Mouse (Mus musculus) kidney, adult 9 months (tissue): ENCODE results near the gene Ewsr1.
"Not testable (repeated sequence)": the region's sequence is repeated elsewhere in the genome, so short reads cannot be mapped to it uniquely, and the experiment has no call there.

Experiments used
- DNase-seq: peaks from one replicate; pipeline ENCODE4 v3.0.0; 2022

Gene Ewsr1

DNA sequence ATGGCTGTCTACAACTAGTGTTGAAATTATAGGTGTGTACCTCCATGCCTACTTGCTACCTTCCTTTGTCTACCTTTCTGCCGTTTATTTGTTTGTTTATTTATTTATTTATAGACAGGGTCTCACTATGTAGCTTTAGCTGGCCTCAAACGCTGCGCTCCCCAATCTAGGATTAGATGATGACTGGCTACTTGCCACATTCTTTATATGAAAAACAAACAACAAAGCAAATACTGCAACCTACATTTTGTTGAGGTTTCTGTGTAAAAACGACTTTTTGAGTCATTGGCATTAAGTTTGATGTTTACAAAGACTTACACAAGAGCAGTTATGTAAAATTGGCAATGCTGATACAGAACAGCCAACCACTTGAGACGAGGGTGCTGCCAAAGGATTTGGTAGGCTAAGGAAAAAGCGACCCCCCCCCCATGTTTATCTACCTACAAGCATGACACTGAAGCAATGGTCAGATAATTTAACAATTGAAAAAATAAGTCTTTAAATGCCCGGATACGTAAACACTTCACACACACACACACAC, 2.5 kb downstream of the Ewsr1 start:
- no peak for DNase-seq

DNA sequence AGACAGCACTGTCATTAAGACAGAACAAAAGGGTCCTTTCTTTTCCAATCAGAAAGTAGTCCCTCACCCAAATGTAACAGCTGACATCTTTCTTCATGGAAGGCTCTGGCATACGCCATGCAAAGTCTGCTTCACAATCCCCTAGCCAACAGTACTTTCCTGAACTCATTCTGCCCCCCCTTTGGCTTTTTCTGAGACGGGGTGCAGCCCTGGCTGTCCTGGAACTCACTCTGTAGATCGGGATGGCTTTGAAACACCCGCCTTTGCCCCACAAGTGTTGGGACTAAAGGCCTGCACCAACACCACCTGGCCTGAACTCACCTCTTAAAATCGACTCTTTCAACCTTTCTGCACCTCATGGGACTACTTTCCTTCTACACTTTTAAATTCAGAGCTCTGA, 3.2 kb downstream of the Ewsr1 start:
- DNase-seq: no peak

DNA sequence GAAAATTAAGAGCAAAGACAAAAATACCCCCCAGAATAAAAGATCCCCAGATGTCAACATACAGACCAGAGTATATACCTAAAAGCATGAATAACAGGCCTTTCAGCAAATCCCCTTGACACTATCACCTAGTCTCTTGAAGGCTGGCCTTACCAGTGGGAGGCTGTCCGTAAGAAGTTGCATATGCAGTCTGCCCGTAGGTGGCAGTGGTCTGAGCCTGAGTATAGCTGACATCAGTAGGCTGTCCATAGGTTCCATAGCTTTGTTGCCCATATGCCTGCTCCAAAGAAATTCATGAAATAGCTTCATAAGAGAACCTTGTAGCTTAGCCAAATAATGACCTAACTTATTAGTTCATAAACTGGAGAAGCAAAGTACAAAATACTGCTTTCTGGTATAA, 7.4 kb downstream of the Ewsr1 start:
- no peak for DNase-seq

DNA sequence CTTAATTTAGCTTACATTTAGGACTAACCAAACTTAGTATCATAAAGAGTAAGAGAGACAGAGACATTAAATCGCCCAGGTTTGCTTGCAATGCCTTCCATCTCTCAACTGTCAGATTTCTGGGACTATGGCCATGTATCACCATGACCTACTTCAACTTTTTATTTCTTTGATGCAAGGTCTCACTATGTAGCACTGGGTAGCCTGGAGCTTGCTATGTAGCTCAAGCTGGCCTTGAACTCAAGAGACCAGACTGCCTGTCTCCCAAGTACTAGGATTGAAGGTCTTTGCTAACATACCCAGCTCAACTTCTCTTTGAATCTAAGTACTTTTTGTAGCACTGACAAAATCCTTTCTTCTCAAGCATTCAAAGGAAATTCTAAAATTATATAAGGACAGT, 9.9 kb downstream of the Ewsr1 start:
- DNase-seq: no peak

GRCm38 (mm10) chr11:5076843-5077242, 22.2 kb downstream of the Ewsr1 start:
- not testable (repeated sequence) for DNase-seq

GRCm38 (mm10) chr11:5075760-5076159, 23.3 kb downstream of the Ewsr1 start:
- DNase-seq: no peak

- peak; percentile 44 for DNase-seq
Measured at GRCm38 (mm10) chr11:5074882-5075281, 24.2 kb downstream of the Ewsr1 start.

- no peak for DNase-seq
Measured at GRCm38 (mm10) chr11:5068126-5068971, 30.7 kb downstream of the Ewsr1 start.

- DNase-seq: no peak
Measured at GRCm38 (mm10) chr11:5067063-5067462, 32.0 kb downstream of the Ewsr1 start.

DNA sequence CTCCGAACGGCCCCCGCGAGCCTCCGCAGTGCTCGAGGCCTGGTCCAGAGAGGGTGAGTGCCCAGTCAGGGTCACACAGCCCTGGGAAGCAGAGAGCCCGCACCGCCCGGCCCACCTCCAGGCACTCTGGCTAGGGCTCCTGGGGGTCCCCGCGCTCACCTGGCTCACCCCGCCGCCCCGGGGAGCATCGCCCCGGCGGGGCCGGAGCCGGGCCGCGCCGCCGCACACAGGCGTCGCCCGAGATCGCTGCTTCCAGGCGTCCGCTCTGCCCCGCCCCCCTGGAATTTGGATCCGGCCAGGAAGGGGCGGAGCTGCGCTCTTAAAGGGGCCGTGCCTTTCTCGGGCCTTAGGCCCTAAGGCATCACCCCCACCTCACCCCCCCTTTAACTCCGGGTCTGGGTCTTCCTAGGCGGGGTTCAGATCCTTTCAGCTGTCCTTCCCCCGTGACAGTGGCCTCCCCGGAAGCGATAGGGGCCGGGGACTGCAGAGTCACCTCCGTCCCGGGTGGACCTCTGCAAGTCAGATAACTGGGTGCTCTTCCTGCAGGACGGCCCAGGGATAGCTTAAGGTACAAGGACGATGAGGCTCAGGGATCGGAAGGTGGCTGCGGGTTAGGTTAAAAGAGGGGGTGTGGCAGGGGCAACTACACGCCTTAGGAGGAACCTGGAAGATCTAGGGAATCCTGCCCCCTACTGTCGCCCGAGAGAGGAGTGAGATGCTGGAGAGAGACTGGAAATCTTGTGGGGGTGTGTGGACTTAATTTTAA, 33.8 kb downstream of the Ewsr1 start, which contains the start of gene Gas2l1:
Gene Gas2l1, minus strand, starts transcription at position 272 of the 766 bp plus-strand sequence.
- DNase-seq: peak; percentile 92

- DNase-seq: peak; percentile 27
Measured at GRCm38 (mm10) chr11:5064282-5065055, 34.6 kb downstream of the Ewsr1 start.

- no peak for DNase-seq
Measured at GRCm38 (mm10) chr11:5063561-5064281, 35.3 kb downstream of the Ewsr1 start.

DNA sequence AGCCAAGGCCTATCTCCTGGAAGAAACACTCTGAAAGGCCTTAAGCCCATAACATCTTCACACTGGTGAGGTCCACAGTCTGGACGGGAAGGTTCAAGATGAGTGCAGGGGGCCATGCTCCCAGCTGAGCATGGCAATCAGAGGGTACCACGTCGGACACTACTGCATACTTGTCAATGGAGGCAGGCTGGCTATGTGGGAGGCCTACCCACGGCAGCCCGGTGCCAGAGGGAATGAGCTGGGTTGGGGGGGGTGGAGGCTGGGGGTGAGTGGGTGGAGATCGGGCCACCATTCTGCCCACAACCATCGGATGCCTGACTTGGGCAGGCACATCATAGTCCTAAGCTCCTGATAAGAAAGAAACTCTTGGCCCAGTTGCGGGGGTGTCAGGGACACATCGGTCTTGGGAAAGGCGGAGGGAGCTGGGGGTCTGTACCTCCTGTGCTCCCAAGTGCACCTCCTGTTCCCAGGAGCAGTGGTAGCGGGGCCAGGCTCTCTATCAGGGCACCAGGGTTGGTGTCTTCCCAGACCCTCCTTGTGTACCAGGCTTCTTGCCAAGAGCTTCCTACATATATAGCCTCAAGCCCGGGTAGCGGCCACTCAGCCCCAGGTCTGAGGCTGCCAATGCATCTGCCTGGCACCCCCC, 36.1 kb downstream of the Ewsr1 start:
- DNase-seq: no peak

- no peak for DNase-seq
Measured at GRCm38 (mm10) chr11:5062326-5062725, 36.7 kb downstream of the Ewsr1 start.

- peak; percentile 94 for DNase-seq
Measured at GRCm38 (mm10) chr11:5061413-5062139, 37.5 kb downstream of the Ewsr1 start.

GRCm38 (mm10) chr11:5060756-5061412, 38.2 kb downstream of the Ewsr1 start:
- DNase-seq: no peak

GRCm38 (mm10) chr11:5059704-5060156, 39.3 kb downstream of the Ewsr1 start:
- peak; percentile 29 for DNase-seq

DNA sequence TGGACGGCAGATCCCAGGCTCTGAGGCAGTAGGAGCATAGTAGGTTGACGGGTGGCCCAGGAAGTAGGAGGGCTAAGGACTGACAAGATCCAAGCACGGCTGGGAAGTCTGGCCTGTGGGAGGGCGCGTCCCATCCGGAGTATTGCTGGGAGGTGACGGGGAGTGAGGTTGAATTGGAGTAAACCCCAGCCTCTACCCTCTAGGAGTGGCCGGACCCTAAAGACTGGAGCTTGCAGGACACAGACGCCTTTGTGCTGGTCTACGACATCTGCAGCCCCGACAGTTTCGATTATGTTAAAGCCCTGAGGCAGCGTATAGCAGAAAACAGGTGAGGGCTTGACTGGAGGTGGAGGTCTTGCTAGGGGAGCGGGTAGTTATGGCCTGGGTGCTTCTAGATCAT, 39.8 kb downstream of the Ewsr1 start:
- no peak for DNase-seq

DNA sequence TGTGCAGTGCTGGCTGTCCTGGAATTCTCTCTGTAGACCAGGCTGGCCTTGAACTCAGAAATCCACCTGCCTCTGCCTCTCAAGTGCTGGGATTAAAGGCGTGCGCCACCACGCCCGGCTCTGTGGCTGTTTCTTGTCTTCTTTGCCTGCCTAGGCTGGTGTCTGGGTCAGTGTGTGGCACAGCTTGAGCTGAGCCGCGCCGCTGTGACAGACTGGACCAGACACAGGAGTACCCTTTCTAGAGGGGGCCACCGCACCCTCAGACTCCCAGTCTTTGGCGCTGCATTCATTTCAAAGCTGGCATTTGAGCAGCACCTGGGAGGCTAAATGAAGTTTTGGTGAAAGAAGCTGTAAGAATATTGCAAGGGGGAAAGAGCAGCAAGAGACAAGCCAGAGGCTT, 40.3 kb downstream of the Ewsr1 start:
- no peak for DNase-seq
